Mouse (Mus musculus): ENCODE measurements around the gene Gm11634.

DNA sequence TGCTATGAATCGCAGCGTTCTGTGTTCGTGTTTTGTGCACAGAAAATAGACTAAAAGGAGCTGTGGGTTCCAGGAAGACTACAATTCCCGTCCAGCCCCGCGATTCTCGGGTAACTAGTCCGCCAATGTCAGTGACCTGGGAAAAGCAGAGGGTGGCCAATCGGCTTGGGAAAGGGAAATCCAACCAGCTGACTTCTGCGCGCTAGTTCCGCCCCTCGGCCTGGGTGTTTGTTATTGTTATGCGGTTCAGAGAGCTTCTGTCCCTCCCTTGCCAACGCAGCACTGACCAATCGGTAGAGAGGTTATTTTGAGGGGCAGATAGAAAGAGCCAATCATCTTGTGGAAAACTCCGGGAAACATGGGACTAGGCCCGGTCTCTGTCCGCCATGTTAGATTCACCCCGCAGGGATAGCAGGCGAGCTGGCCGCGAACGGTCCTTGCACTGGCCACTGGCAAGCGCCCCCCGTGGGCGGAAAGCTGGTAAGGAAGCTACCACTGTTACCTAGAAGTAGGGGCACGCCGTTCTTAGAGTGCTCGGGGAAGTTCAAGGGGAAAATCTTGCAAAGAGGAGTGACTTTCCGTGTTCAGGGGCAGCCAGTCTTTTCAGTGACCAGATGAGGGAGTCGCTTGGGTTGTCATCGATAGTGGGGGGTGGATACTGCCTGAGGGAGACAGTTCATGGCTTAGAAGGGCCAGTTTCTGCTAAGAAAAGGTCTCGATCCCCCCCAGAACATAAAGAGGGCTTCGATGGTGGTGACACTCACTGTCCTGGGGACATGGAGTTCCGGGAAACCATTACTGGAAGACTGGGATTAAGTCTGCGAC lies 46.4 kb downstream of the Gm11634 start:
- peak; percentile 22; the same call in 1 of the 2 replicates for TF ChIP-seq CTCF (IDR thresholded peaks at IDR 0.05; ENCODE audit: low read depth, low read length)
- TF ChIP-seq POLR2A (IDR thresholded peaks at IDR 0.05; ENCODE audit: borderline replicate concordance, low read depth, low read length): no peak
